Mouse (Mus musculus): ENCODE results near the gene BC016579.

Gene BC016579

DNA sequence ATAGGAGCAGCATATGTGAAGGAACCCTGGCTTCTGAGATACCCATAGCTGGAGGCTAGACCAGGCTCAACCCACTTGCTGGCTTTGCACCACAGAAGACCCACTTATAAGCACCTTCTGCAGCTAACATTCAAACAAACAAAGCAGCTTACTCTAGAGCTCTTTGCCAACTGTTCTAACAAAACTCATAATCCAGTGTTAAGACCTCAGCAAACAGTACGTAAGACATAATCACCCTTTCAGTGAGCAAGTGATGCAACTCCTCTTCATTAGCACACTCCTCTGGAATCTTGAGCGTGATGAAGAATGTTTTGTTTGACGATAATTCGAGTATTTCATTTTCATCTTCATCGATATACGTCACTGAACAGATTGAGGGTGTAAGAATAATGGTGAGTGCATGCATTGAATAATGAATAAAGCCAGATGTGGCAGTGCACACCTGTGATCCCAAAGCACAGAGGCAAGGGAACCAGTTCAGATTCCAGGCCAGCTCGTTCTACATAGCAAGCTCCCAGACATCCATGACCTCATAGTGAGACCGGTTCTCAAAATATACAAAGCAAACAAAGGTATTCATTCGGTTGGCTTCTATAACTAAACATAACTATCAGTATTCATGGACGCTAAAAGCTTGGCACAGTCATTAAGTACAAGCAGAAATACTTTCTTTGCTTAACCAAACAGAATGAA lies 13.7 kb downstream of the BC016579 start:
- no peak for DNase-seq

DNA sequence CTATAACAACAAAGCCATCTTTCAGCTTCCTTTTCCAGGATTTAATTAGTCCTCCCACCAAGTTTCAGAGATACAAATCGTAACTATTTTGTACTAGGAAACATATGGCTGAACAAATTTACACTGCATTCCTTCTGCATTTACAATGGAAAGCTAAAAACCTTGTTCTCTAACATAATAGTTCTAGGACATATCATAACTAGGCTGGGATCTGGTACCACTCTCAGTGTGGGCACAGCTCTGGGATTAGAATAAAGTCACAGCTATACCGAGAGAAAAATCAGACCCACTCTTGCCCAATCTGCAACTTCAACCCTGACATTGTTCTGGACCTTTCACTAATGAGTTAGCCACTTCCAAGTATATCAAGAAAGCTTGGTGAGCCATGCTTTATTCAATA lies 18.0 kb downstream of the BC016579 start:
- DNase-seq = no peak

DNA sequence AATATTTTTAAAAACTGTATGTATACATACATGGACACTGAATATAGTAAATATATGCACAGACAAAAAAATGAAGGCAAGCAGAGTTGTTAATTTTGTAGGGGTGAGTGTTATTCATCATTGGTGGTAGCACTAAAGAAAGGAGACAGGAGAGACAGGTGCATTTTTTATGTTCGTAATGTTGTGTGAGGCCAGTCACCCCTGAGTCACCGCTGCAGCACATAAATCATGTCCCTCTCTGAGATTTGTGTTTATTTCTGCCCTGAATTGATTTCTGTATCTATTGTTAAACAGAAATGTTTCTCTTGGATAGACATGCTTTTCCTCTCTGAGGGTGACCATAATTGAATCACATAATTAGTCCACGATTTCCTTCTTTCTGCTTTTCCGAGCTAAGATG lies 21.4 kb downstream of the BC016579 start:
- no peak for DNase-seq

DNA sequence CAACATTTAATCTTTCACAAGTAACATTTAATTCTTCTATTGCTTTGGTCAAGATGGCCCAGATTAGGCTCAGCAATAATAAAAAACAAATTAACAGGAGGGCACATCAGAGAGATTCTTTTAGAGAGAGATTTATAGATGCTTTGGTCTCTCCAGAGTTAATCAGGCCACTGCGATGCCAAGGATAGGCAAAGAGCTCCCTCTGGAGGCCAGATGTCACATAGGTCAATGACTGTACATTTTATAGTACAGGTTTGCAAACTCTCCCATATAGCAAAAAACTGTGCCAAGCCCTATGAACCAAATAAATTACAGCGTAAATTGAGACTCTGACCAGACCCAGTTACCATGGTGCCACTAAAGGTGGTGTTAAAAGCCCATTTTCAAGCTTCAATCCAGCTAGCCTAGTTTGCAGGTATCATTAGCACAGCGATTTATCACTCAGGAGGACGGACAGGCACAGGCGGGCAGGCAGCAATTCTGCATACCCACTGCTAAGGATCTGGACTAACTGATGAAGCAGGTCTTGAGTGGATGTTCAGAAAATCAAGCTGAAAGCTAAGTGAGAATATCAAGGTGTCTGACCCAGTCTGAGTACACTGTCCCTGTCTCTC lies 23.4 kb downstream of the BC016579 start:
- DNase-seq = peak; percentile 56

DNA sequence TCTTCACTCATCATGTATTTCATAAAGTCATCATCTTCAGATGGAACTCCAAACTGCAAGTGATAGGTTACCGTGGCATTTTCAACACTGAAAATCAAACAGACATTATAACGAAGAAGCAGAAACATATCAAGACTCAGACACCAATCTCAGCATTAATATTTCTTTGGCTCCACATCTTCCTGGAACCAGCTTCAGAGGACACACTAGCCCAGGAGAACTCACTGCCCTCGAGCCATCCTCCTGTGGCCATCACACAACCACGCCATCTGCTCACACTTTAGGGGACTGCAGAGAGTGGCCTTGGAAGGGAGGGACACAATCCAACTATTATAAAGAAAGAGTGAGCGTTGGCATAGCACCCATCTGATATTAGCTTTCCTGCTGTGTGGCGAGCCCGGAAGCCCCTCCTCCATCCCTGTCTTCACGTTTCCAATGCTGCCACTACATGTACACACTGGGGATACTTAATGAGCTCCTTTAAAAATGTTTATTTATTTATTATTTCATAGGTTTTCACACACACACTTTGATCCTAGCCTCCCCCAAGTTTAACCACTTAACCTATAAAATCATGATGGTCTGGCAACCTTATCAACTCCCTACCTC lies 24.3 kb downstream of the BC016579 start:
- DNase-seq = no peak

DNA sequence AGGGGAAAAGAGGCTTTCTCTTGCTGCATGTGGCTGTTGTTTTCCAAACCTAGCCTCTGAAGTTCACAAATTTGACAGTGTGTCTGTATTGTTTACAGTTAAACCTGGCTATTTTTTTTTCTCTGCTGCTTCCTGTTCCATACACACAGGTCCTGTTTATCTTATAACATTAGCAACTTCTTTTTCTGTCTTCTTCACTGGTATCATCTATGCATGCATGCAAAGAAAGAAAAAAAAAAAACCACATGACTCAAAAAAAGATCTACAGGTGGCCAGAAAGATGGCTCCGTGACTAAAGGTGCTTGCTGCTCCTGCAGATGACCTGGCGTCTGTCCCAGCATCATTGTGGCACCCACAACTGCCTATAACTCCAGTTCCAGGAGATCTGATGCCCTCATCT lies 28.5 kb downstream of the BC016579 start:
- no peak for DNase-seq

DNA sequence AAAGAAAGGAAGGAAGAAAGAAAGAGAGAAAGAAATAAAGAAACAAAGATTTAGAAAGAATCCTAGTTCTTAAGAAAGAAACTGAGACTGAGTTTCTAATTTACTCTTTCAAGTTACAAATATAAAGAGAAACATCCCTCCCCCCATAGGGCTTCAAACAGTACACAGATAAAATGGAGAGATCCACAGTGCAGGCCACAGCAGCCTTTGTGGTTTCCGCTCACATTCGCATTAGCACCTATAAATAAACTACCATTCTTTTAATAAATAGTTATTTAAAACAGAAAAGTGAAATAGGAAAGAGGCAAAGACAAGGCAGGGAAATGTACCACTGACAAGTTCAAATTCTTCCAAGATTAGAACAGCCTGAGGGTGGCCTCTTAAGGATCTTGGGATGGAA lies 29.1 kb downstream of the BC016579 start:
- no peak for DNase-seq

DNA sequence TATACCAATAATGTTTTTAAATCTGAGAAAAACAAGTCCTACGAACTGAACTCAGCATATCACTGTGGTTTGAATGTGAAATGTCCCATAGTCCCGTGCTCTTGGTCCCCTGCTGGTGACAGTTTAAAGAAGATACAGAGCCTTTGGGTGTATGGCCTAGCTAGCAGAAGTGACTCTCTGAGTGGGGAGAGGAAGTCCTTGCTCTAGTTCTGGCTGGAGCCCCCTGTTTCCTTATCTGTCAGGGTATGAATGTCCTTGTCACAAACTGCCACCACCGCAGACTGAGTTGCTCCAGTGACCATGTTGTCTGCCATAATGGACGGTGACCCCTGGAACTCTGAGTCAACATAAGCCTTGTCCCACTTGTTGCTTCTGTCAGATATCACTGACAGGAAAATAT lies 30.6 kb downstream of the BC016579 start:
- DNase-seq = no peak

DNA sequence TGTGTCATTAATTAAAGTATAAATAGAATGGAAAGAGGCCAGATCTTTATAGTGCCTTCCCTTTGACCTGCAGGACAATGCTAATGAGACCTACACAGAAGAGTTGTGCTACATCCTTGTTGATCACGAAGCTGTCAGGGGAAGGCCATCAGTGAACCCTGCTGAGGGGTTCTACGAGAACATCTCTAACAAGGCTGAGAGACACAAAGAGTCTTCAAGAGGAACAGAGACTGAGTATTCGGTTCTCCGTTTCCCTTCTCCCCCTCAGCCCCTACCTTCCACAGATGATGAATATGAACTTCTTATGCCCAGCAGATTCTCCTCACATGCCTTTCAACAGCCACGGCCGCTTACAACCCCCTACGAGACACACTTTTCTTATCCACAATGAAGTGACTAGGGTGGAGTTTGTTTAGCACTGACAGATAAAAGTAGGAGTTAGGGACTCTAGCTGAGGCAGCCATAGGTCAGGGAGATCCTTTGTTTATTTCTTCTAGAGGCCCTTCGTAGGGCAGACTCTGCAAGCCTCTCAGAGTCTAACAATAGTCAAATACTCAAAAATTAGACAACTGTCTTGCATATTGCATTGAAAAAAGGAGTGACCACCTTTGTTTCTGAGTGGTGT lies 34.0 kb downstream of the BC016579 start:
- no peak for DNase-seq

DNA sequence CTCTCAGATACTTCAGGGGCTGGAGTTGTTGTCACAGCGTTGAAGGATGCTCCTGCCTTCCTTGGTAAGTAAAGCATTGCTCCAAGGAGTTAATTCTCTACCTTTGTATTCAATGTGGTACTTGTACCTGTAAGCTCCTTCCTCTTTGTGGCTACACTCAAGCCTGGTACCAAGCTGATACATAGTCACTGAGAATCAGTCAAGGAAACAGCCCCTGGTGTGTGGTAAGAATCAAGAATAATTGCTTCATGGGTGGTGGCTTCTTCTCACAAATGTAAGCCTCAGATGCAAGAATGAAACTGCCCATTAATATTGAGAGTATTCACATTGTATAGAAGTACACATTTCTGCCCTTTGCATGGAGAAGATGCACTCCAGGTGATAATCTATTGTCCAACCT lies 37.9 kb downstream of the BC016579 start:
- no peak for DNase-seq

DNA sequence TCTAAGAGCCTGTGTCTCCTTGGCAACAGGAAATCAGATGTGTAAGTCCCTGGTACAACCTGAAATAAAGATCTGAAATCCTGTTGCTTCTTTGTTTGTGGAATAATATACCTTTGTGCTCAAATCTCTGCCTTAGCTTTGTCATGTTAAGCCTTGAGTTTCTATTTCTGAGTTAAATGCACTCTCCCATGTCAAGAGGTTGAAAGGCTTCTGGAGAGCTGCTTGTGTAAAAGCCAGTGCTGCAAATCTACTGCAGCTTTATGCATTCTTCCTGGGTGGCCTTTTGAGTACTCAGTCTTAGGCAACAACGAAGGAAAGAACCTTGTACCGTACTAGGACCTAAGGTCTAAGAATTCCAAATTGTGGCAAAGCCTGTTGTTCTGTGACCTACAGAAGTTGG lies 40.6 kb downstream of the BC016579 start:
- no peak for DNase-seq

DNA sequence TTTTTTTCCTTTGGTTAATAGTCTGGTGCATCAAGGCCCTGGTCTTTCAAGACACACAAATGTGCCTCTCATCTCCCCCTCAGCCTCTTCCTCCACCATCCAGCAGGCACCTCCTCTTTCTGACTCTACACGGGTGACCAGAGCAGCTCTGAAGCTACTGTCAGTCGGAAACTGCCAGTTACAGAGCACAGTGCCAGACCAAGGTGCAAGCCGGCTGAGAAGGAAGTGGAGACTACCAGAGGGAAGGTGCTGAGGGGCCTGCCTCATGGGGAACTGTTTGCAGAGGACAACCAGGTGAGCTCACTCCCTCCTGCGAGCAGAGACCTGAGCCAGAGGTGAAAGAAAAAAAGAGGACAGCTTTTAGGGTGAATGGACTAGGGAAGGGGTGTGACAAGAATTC lies 43.6 kb downstream of the BC016579 start, which contains the start of gene Gcsam:
TSS of gene Gcsam (plus strand) at position 114 of the 400 bp plus-strand sequence.
- no peak for DNase-seq

DNA sequence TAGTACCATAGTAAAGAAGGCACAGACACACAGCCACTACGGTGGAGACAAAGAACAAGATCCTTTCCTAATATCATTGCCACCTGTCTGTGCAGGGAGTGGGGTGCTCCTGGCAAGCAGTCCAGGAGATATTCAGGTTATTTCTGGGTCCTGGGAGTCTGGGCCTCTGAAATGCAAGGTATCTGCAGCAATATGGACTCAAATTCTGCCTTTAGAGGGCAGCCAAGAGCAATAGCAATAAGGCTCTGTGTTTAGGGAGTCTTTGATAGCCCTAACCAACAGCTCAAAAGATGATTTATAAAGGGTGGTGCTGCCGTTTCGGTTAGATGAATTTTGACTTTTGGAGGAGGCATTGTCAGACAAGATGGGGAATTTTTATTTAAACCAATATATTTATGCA lies 44.6 kb downstream of the BC016579 start:
- DNase-seq = peak; percentile 18

DNA sequence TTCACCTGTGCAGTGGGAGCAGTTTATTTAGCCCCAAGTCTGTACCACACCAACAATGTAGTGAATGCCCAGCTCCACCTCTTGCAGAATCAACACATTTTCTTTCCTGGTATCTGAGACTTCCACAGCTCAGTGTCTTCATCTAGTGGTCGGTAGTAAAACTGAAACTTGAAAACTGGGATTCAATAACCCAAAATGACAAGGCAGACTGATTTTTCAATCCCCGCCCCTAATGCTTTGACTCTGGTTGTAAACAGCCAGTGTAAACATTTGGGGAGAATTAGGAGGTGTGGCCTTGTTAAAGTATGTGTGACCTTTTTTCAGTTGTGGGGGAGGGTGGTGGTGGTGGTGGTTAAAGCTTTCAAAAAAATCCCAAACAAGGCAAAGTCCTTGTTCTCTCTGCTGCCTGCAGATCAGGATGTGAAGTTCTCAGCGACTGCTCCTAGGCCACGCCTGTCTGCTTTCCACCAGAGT lies 45.4 kb downstream of the BC016579 start:
- DNase-seq = peak; percentile 18

DNA sequence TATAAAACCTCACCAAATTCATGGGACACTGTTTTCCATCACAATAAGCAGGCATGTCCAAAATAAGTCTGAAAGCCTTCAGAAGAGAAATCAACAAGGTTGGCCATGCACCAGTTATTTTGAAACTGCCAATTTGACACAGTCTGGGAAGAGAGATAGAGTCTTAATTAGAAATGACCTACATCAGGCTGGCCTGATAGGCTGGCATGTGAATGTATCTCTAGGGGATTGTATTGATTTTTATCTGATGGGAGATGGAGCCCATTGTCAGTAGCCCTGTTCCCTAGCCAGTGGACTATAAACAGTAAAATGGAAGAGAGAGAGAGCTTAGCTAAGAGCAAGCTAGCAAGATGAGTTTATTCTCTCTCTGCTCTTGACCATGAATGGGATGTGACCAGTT lies 58.4 kb downstream of the BC016579 start:
- DNase-seq = no peak

DNA sequence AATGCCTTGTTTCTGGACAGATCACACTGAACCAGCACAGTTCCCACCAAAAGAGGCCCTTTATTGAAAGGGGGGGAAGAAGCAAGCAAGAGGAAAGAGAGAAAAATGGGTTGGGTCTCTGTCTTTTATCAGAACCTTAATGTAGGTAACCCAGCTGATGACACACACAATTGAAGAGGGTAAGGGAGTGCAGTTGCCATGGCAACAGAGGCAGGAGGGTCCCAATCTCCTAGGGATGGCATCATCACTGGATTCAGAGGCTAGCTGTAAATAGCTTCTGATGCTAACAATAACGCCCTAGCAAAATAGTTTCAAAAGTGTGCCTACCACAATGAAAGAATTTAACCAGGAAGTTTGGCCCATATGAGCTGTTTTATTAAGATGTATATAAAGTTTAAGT lies 60.2 kb downstream of the BC016579 start:
- no peak for DNase-seq

DNA sequence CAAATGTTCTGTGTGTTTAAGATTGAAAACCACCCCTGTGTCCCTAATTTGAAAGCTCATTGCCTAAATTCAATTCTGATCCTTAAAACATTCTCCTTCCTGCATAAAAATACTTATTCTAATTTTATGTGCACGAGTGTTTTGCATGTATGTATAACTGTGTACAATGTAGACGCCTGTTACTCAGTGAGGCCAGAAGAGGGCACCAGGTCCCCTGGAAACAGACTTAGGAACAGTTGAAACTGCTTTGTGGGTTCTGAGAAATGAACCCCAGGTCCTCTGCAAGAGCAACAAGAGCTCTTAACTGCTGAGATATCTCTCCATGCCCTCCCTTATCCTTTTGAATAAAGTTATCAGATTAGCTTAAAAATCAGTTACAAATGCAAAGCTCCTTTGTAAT lies 71.4 kb downstream of the BC016579 start:
- DNase-seq = peak; percentile 4

DNA sequence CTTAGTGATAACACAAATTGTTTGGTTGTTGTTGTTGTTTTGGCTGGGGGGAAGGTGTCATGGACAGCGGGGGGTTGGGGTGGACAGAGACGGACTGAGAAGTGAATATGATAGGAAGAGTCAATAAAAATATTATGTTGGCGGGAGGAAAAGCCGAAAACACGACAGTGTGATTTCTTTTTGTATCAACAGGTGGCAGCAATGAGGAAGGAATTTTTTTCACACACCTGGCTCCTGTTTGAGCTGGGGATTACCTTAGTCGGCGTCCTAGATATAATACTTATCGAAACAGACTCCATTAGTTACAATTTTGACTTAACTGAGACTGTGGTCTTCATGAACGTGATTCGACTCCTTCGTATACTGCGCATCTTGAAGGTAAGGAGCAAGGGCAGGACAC lies 74.0 kb downstream of the BC016579 start:
- DNase-seq = no peak
